Mouse (Mus musculus) brown adipose tissue, adult 24 weeks (tissue): ENCODE measurements at regions not wholly inside any gene's neighbourhood (a gene's known extent, or its start where the extent isn't known, plus 50 kb on each side); places are given as distances from the start of the nearest gene placed in this dataset.

Experiments used
- H3K27ac ChIP-seq: fragments of 200-500 bp; replicated peaks from 2 replicates; pipeline ENCODE4 v1.5.1; 2012; ENCODE audit warnings: low read depth, mild to moderate bottlenecking, low read length
- H3K4me1 ChIP-seq: fragments of 200-500 bp; 2 replicates; pipeline ENCODE4 v1.6.1; 2012; ENCODE audit warnings: low read length, mixed read lengths; ENCODE audit not compliant: control insufficient read depth, insufficient read depth, insufficient read length
- H3K4me3 ChIP-seq: fragments of 200-500 bp; 2 replicates; pipeline ENCODE4 v1.5.1; 2012; ENCODE audit warnings: low read depth, mild to moderate bottlenecking, low read length, moderate library complexity; ENCODE audit not compliant: insufficient read depth

DNA sequence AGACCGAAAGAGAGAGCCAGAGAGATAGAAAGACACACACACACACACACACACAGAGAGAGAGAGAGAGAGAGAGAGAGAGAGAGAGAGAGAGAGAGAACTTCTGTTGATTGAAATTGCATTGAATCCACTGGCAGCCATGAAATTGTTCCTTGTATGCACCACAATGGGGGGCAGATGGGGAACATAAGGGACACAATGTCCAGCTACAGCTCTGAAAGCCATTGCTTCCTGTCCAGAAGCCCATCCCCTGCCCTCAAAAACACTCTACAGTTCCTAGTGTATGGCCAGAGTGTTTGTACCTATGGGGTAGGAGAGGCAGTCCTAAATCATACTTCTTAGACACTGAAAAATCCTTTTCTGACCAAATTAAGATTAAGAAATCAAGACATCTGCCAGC lies 270.9 kb upstream of the Nrp1 start:
- no peak overlapping the region for H3K4me3 ChIP-seq
- H3K4me1 ChIP-seq, result no peaks in the 10 kb centered on the region
- no peak overlapping the region for H3K27ac ChIP-seq

DNA sequence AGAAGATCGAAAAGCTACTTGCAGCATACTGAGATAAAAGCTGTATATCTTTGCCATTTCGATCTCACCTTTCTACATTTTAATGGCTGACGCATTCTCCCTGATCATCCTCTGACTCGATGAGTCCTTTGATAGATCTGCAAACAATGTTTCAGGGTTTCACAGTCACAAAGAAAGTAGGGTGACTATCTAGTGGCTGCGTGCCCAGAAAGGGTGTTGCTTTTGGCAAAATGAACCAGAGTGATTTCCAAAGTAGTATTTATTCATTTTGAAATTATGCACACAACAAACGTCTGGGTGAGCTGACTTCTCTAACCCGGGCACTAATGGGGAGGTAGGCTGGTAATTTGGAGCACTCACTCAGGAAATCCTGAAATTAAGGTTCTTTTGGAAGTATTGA lies 265.6 kb upstream of the Nrp1 start:
- no peak overlapping the region for H3K27ac ChIP-seq
- H3K4me1 ChIP-seq, result no peaks in the 10 kb centered on the region
- H3K4me3 ChIP-seq, result no peak overlapping the region

DNA sequence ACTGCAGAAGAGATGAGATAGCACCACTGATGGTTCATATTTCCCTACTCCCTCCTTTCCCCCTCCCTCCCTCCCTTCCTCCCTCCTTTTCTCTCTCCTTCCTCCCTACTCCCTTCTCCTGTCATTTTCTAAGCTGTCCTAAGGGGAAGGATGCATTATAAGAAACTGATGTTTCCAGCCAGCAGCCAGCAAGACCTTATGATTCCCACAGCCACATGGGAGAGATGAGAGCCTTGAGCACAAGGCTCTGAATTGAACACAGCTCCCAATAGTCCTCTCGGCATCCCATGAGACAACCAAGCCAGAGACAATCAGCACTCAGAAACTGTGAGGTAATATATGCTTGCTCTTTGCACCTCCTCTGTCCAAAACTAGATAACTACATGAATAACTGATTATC lies 263.0 kb upstream of the Nrp1 start:
- Histone ChIP-seq H3K4me3 (no peak overlapping the region), H3K27ac (no peak overlapping the region), H3K4me1 (no peaks in the 10 kb centered on the region)

DNA sequence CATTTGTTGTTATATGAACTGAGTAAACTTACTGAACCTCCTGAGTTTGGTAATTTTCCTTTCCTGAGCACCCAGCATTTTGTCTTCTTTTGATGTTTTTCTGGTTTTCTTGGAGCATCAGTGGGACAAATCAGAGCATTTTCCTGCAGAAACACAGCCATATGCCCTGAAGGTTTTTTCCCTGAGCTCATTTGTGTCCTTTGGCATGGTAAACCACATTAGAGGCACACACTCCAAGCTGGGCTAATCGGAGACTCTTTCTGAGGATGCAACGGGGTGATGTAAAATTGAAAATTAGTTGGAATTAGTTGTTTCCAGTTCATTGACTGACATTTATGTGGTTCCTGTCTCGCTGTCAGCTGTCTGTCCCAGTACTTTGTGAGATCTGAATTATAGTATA lies 260.8 kb upstream of the Nrp1 start:
- Histone ChIP-seq H3K4me1 (no peaks in the 10 kb centered on the region), H3K4me3 (no peak overlapping the region), H3K27ac (no peak overlapping the region)

DNA sequence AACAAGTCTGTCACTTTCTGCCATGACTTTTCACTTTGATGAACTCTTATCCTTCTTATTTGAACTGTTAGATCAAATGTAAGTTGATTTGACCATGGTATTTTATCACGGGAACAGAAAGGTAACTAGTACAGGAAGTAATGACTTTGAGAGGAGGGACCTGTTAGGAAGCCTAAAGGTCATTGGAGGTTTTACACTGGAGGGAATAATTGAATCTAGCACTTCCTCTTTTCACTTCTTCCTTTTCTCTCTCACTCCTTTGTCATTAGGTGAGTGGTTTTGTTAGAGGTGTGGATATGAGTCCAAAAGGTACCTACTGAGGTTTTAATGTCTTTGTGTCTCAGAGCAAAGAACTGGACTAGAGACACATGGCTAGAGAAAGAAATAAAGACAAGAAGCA lies 255.0 kb upstream of the Nrp1 start:
- Histone ChIP-seq H3K27ac (no peak overlapping the region), H3K4me3 (no peak overlapping the region), H3K4me1 (no peaks in the 10 kb centered on the region)

DNA sequence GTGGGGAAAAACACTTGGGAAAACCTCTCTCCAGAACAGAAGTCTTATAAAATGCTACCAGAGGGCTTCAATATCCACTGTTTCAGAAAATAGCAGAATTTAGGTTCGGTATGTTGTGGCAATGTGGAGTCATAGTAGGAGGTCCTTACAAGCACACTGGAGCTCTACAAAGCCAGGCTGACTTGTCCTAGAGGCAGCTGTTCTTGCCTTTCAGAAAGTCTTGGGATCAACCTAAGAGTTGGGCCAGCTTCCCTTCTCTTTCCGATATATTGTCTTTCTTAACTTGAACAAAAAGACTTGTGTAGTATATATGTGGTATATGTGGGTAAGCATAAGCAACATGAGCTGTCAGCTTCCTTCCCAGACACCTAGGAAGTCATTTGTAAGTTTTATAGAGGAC lies 251.8 kb upstream of the Nrp1 start:
- no peak overlapping the region for H3K27ac ChIP-seq
- H3K4me1 ChIP-seq, result no peaks in the 10 kb centered on the region
- H3K4me3 ChIP-seq, result no peak overlapping the region

DNA sequence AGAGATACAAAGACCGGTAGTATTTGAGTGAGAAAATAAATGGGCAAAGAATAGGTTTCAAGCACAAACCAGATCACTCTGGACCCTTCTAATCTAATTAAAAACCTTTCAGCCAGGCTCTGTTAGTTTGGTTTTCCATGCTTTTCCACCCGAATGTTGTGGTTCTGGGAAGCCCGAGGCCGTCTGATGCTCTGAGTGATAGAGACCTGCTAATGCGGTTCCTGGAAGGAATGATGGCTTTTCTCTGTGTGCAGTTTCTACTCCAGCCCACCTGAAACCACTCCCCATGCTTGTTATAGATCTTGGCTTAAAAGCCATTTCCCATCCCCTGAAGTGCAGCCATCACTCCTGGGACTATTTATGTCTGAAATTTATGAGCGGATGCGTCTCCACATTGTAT lies 251.4 kb upstream of the Nrp1 start:
- Histone ChIP-seq H3K4me3 (no peak overlapping the region), H3K4me1 (no peaks in the 10 kb centered on the region), H3K27ac (no peak overlapping the region)

DNA sequence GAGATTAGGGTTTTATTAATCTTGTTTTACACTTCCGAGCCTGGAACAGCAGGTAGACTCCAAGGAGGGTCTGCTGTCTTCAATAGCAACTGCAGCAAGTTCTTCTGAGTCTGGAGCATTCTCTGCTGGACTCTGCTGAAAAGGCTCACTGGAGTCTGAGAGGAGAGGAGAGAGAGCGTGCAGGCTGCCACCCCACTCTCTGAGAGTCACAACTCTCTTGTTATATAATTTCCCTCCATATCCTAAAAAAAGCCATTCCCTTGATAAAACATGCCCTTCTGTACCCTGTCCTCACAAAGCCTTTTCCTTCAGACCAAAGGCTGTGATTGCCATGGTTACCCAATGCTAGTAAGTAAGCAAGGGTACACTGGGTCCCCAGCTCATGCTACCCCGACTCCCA lies 249.4 kb upstream of the Nrp1 start:
- Histone ChIP-seq H3K4me3 (no peak overlapping the region), H3K4me1 (no peaks in the 10 kb centered on the region; the same call in 1 of the 2 replicates), H3K27ac (no peak overlapping the region)

DNA sequence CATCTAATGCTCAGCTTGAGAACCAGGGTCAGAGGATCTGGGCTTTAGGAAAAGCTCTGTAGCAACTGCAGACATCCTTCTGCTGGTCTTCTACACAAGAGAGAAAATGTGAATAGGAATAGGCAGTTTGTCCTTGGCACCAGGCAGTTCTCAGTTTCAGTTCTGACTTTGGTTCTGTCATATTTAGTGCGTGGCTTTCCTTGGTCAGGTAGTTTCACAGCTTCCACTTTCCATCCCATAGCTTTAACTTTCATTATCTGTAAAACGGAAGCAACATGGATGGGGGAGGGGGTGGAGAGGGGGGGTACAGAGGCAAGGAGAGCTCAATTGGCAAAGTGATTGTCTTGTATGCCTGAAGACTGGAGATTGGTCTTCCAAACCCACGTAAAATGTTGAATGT lies 247.3 kb upstream of the Nrp1 start:
- Histone ChIP-seq H3K27ac (no peak overlapping the region), H3K4me3 (no peak overlapping the region), H3K4me1 (no peaks in the 10 kb centered on the region; the same call in 1 of the 2 replicates)

DNA sequence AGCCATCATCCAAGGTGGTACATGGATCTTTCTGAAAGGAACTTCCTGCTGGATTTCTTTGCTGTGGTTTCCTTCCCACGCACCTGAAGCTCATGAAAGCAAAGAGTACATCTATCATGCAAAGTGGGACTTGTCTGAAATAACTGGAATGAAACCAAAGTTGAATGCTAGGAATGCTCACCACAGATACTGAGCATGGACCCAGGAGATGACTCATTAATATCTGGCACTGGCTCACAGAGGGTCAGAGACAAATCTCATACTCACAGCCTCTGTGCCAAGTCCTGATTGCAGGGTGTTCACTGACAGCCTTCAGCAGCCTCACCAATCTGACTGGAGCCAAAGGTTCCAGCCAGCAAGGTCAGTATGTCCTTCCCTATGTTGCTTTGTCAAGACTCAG lies 245.3 kb upstream of the Nrp1 start:
- H3K4me1 ChIP-seq, result no peaks in the 10 kb centered on the region; the same call in 1 of the 2 replicates
- H3K4me3 ChIP-seq, result no peak overlapping the region
- no peak overlapping the region for H3K27ac ChIP-seq

DNA sequence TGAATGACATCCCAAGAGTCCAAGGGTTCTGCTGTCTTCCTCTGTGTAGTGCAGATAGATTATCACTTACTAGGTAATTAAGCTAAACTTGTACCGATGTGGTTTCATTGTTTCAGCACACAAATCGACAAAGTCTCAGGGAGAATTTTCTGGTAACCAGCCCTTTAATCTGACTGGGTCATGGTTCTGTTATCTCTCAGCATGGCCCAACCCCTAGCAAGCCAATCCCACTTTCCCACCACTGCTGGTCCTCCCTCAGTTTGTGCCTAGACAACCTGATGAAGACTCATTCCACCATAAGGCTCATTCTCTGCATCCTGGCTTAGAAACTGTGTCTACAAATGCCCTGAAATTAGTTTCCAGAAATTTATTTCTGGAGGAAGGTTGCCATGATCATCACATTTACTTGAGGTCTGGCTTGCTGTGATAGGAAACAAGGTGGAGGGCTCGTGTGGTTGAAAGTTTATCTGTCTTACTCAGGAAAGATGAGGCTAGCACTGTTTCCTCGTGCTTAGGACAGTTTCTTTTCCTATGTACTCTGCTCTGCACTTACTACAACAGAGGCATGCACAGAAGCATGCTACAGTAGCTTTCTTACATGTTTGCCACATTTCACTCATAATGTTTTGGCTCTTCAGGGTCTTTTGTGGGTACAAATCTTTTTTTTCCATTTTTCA lies 217.0 kb upstream of the Nrp1 start:
- Histone ChIP-seq H3K27ac (no peak overlapping the region), H3K4me1 (no peaks in the 10 kb centered on the region), H3K4me3 (no peak overlapping the region)

DNA sequence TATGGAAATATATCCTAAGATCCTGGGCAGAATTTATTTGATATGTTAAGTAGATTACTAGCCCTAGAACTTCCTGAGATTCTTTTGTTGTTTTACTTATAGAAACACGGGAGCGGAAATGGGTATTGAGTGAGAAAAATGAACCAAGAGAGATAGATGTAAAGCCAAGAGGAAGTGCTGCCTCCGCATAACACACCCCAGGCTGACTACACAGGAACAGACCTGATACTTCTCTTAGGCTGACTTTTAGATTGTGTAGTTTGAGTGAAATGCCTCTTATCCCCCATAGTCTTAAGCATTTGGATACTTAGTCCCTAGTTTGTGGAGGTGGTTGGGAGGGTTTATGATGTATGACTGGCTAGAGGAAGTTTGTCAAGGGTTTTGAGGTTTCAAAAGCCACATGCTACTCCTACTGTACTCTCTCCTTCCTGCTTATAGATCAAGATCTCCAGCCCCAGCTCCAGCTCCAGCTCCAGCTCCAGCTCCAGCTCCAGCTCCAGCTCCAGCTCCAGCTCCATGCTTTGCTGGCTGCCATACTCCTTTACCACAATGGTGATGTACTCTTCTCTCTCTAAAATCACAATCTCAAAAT lies 210.0 kb upstream of the Nrp1 start:
- no peaks in the 10 kb centered on the region for H3K4me1 ChIP-seq
- no peak overlapping the region for H3K4me3 ChIP-seq
- H3K27ac ChIP-seq, result no peak overlapping the region

DNA sequence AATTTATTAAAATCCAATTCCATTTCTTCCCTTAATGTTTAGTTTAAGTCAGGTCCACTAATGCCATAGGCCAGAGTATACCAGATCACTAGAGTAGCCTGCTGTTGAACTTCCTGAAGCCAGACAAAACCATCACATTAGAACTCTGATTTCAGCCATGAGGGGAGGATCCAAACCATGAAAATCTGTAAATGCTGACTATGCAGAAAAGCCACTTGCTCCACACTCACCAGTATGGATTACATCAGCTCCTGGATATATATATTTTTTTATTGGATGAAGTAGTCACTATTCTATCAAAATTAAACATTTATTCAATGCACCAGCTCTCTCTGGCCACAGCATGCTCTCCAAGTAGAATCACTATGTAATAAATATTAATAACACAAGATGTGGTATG lies 202.8 kb upstream of the Nrp1 start:
- Histone ChIP-seq H3K27ac (no peak overlapping the region), H3K4me3 (no peak overlapping the region), H3K4me1 (no peaks in the 10 kb centered on the region)

DNA sequence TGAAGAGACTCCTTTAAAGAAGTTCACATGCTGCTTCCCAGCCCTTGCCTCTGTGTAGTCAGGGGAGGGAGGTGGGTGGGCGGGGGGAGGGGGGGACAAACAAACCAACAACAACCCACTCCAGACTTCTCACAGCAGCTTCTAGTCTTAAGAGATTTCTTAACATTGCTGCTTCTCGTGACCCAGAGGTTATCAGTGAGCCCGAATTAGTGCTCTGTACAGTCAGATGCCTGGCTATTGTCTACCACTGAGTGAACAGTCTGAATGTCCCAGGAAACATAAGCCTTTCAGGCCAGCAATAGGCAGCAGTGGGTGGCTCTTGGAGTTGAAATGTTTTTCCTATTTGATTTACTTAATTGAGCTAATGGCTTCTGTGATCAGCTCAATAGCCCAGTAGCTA lies 202.2 kb upstream of the Nrp1 start:
- H3K4me3 ChIP-seq, result no peak overlapping the region
- H3K4me1 ChIP-seq, result no peaks in the 10 kb centered on the region
- no peak overlapping the region for H3K27ac ChIP-seq

DNA sequence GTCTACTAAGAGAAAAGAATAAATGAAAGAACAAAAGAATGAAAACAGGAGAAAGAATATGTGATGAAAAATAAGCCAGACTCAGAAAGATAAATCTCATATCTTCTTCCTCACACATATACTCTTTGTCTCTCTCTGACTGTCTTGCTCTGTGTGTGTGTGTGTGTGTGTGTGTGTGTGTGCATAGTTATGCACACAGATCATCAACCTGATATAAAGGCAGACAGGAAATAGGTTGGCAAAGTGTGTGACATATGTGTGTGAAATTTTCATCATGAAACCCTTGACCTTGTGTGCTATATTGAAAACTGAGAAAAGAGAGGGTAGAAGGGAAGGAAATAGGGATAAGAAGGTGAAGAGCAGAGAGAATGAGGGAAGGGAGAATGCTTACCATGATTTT lies 195.5 kb upstream of the Nrp1 start:
- Histone ChIP-seq H3K4me3 (no peak overlapping the region), H3K4me1 (no peaks in the 10 kb centered on the region), H3K27ac (no peak overlapping the region)

DNA sequence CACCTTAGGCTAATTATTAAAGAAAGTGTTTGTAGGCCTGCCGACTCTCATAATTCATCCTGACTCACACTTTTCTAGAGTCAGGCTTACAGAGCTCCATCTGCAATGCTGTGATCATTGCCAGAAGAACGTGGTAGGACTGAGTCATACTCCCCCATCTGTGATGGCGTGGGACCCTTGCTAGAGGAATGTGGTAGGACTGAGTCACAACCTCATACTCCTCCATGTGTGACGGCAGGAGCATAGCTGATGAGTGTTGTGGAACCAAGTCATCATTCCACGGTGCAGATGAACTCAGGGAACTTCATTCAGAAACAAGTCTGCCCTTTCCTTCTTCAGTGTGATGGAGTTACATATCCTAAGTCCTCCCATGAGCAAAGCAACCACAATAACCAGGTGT lies 193.4 kb upstream of the Nrp1 start:
- H3K4me3 ChIP-seq, result no peak overlapping the region
- H3K4me1 ChIP-seq, result no peaks in the 10 kb centered on the region
- no peak overlapping the region for H3K27ac ChIP-seq
